Mouse (Mus musculus) gastrocnemius, postnatal 10 days (tissue): Measurements from ENCODE around the gene Gpatch3. TPM values are rescaled to one million over a fixed set of nuclear protein-coding genes. Genes with fewer than 3 reads are reported as not detected.

Experiments used
- DNase-seq: peaks from one replicate; pipeline ENCODE4 v3.0.0; 2021; ENCODE audit warnings: mixed read lengths
- long read RNA-seq, 2 experiments: library from polyadenylated mRNA; stranded (forward); transcript quantifications; one replicate each; pipeline ENCODE4 v2.0.0; 2021
- total RNA-seq, 2 experiments: library from RNA; stranded (reverse); gene quantifications; 2 replicates each; pipeline ENCODE4 v1.2.3; 2021

Gene Gpatch3
- total RNA-seq = 1 to 10 TPM; 4.6 to 5.1 TPM
- long read RNA-seq, experiment 1, partial matches to known transcripts = 0 of 8 reads
- long read RNA-seq, experiment 1, other reads (novel, unspliced or antisense) = 4 of 8 reads
- long read RNA-seq, experiment 2, partial matches to known transcripts = 0 of 4 reads
- long read RNA-seq, experiment 2, other reads (novel, unspliced or antisense) = 1 of 4 reads

DNA sequence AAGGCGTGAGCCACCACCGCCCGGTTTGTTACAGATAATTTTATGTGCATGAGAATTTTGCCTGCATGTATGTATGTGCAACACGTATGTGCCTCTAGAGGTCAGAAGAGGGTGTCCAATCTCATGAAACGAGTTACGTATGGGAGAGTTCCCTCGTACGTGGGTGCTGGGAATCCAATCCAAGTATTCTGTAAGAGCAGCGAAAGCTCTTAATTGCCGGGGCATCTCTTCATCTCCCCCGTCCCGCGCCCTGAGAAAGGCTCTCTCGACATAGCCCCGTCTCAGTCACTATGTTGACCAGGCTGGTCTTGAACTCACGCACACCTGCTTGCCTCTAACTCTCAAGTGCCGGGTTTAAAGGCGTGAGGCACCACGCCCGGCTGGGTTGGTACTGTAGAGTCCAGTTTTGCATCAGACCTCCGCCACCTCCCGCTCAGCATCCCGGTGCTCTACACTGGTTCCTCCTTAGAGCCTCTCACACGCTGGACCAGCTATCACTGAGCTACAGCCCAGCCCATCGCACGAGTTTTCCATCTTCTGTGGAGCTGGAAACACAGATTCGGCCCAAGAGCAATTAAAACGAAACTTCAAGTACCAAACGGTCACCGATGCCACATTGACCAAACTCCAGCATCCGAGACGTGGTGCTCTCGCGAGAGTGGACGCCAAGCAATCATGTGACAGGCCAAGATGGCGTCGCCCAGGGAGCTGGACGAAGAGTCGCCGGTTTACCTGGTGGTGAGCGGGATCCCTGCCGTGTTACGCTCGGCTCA is at the start of gene Gpatch3:
Gpatch3 (plus strand) TSS at position 676 of the 773 bp plus-strand sequence.
- DNase-seq = peak; percentile 91

DNA sequence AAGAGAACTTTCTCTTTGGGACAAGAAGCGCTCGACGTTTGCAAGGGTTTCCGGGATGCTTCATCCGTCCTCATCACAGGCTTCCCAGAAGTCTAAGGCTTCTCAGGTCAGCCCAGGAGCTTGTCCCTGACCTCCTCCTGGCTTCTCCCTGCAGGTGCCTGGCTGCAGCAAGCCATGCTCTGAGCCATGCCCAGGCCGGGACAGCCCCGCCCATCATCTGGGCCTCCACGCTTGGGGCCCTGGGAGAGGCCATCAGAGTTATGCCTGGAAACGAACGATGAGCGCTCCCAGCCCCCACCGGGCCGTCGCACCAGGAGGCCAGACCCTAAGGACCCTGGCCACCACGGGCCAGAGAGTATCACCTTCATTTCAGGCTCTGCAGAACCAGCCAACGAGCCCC is 46.8 kb upstream of the Gpatch3 start:
- no peak for DNase-seq

DNA sequence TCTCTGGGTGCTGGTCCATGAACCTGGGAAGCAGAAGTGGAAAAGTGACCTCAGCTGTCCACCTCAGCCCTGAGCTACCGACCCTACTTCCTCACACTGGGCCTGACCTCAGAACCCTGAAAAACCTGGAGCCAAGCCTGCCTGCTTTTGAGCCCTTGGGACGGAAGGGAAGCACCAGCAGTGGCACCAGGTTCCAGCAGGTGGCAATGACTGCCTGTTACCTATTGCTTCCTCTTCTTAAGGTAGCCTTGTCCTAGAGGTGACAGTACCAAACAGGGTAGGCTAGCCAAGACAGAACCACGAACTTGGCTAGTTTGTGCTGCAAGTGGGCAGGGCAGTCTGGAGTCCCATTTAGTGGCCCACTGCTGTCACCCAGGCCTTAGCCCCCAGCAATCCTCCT is 41.8 kb upstream of the Gpatch3 start:
- DNase-seq = no peak

DNA sequence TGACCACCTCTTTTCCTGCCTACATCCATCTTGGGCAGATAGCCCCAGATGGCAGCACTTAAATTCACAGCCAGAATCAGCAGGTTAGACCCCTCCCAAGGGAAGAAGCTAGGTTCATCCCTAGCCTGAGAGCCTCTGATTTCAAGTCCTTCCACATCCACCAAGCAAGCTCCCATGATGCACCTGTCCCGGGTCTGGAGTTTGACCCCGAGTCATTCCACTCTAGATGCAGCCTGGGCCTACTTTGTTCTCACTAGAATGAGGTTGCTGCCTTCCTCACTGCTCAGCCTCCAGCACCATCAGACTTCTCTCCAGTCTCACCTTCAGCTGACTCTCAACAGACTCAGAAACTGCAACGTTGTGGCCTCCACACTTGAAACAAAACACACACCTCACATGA is 38.5 kb upstream of the Gpatch3 start:
- DNase-seq = no peak

DNA sequence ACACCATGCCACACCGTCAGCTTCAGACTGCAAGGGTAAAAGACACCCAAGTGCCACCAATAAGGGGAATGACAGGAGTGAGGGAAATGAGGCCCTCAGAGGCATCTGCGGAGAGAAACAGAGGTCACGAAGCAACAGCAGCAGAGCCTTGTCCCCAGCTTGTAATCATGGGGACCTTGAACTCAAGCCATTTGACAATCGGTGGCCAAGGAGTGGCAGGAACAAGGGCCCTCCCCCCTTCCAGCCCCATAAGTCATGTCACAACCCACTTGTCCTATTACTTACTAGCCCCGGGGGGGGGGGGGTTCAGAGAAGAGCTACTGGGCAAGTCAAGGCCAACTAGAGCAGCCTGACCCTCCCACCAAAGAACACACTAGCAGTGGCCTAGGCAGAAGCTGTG is 37.9 kb upstream of the Gpatch3 start:
- no peak for DNase-seq

DNA sequence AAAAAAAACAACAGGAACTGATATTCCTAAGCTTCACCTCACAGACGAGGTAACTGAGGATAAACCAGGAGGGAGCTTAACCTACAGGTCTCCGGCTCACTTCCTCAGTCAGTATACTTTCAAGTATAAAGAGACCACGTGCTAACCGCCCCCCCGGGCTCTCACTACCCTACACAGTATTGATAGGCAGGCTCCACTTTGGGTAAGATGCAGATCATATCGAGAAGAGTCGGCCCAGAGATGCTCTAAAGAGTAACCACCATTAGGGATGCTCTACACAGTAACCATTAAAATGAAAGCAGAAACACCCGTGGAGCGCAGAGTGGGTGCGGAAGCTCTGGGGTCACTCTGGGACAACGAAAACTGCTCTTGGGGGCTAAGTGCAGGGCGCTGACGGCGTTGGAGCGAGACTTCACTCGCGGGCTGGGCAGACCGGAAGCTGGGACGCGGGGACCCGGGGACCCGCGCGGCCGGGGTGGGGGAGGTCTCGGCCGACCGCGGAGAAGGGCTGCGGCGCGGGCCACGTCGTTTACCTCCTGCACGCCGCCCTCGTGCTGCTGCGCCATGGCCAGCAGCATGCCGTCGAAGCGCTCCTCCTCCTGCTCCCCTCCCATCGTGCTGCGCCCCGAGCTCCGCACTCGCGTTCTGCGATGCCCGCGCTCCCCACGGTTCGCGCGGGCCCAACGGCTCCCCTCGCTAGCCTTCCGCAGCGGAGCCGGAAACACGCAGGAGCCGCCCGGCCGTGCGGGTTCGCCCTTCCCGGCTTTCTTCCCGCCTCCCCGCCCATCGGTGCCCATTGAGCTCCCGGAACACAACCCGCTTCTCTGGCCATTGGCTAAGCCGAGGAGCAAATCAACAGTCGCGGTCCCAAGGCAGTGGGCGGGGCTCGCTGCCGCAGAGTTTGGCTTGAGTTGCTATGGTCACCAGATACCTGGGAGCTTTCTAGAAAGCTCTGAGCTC is 29.0 kb upstream of the Gpatch3 start, which contains the start of gene Nudc:
Nudc (minus strand) TSS at position 725 of the 960 bp plus-strand sequence.
- DNase-seq = peak; percentile 93

DNA sequence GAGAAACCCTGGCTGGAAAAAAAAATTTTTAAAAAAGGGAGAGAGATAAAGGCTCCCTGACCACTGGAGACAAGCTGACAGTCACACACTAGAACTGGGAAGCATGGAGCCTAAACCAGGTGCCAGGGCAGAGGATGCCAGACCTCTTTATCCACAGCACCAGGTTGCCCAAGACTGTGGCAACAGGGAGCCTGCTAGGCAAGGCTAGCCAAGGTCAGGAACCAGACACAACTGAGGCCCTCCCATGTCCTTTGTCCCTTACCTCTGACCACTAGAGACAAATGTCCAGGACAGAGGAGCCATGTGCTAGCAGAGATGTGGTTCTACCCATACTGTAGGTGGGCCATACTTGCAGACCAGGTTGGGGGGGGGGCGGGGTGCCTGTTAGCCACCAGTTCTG is 22.5 kb upstream of the Gpatch3 start:
- no peak for DNase-seq

DNA sequence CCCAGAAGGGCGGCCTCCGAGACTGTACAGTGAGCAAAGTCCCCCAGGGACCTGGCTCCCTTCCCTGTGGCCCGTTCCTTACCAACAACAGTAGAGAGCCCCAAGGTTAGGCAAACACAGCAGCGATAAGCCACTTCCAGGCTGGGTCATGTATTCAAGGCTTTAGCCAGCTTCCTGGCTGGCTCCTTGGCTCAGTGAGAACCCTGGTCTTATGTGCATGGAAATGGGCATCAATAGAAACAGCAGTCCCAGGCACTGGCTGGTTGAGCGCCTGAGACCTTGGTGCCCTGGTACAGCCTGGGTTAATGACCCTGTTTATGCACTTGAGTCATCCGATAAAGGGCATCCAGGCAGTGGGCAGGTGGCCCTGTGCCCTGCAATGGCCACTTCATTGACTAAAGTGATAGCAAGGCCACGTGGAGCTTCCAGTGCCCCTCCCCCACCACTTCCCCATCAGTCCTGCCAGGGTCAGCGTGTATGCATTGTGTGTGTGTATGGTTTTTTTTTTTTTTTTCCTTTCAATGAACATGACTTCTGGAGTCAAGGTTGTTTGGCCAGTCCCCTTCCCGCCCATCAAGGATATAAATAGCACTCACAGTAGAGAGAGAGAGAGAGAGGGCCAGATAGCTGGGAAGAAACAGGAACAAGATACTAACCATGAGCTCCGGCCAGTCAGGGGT is 21.6 kb upstream of the Gpatch3 start, which contains the start of gene Nr0b2:
Nr0b2 (plus strand) TSS at position 609 of the 680 bp plus-strand sequence.
- DNase-seq = no peak

DNA sequence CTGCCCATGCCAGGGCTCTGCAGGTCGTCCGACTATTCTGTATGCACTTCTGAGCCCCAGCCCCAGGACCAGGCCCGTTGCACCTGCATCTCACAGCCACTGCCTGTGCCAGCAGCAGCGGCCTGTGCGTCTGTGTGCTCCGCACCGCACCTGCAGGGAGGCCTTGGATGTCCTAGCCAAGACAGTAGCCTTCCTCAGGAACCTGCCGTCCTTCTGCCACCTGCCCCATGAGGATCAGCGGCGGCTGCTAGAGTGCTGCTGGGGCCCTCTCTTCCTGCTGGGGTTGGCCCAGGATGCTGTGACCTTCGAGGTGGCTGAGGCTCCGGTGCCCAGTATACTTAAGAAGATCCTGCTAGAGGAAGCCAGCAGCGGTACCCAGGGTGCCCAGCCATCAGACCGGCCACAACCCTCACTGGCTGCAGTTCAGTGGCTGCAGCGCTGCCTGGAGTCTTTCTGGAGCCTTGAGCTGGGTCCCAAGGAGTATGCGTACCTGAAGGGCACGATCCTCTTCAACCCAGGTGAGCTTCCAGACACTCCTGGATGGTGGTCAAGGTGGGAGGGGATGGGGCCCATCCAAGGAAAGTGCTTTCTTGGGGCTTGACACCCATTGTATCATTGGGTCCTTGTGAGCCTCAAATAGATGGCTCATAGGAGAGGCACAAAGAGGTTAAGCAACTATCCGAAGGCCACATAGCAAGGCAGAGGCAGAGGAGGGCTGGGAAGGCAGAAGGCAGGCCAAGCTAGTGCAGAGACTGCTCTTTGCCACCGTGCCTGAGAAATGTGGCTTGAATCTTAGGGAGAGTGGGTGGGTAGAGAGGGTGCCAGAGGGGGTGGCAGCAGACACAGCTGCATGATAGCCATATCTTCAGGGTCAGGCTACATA is 20.9 kb upstream of the Gpatch3 start:
- no peak for DNase-seq

DNA sequence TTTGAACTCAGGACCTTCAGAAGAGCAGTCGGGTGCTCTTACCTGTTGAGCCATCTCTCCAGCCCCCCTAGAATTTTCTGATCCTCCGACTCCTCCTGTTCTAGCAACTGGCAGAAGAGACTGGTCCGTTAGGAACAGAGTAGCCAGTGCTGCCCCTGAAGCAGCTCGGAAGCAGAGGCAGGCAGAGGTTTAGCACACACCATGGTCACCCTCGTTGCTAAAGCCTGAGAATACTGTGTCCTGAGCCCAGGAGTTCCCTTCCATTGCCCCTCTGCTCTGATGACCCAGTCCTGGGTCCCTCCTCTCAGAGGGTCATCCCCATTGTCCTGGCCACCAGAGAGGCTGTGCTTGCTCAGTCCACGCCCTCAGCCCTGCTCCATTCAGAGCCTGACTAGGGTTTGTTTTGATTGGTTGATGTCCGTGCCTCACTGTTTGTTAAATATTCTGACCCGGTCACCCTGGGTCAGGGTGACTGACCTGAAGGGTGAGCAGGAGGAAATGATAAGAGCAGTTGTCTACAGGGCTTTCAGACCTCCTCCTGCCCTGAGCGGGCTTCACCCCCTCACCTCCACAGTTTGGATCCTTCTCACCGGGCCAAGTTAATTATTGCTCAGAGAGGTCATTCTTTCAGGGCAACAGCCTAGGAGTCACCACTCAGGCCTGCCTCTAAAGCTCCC is 17.4 kb upstream of the Gpatch3 start:
- no peak for DNase-seq

DNA sequence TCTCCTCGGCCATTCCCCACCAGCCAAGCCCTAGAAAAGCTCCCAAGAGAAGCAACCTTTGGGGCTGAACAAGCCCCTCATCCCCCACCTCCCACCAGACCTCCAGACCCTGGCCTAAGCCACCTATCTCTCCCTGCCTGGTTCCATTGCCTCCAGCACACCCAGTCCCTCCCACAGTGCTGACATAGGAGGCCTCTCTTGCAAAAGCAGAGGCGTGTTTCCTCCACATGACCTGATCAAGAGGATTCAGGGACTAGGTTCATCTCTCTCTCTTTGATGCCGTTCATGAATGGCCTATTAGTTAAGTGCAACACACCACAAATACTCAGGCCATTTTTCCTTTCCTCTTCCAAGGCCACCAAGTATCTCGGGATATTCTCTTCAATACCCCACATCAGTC is 14.7 kb upstream of the Gpatch3 start:
- DNase-seq = no peak

DNA sequence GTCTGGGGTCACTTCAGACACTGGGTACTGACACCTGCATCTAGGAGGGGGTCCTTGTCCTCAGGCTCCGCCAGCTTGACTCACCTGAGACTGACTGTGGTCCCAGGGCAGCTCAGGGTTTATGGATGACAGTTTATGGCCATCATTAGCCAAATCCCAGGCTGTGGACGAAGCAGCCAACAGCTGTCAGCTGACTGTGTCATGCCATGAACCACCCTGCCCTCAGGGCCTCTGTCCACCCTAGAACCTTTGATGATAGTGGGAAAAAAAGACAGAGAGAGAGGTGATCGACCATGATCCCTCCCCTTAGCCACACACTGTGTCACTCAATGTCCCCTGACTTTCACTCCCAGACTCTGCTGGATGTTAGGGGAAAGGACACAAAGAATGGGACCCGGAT is 12.9 kb upstream of the Gpatch3 start:
- DNase-seq = no peak

DNA sequence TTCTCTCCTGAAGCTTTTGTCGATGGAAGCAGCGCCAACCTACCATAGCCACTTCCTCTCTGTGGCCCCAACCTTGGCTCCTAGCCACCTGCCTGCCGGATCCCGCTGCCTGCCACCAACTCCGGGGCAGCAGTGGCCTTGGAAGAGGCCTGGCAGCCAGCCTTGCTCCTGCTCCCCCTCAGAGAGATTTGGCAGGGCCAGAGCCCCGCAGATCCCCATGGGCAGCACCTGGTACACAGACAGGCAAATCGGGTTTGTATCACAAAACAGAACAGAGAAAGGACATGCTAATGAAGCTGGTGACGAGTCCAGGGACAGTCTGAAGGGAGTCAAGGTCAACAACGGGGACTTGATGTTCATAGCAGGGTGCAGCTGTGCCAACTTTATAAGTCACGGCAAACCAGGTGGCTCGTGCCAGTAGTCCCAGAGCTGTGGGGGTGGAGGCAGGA is 11.4 kb upstream of the Gpatch3 start:
- peak; percentile 27 for DNase-seq

DNA sequence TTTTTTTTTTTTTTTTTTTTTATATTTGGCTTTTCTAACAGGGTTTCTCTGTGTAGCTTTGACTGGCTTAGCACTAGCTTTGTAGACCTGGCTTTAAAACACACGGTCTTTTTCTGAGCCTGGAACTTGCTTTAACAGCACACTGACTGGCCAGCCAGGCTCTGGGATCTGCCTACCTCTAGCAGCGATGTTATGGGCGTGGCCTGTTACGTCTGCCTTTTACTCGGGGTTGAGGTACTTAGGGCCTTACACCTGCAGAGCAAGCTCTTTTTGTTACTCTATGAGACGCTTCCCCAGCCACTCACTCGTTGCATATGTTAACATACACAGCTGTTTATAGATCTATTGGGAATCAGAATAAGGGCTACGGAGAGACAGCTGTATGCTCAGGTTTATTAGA is 7.3 kb upstream of the Gpatch3 start:
- no peak for DNase-seq

DNA sequence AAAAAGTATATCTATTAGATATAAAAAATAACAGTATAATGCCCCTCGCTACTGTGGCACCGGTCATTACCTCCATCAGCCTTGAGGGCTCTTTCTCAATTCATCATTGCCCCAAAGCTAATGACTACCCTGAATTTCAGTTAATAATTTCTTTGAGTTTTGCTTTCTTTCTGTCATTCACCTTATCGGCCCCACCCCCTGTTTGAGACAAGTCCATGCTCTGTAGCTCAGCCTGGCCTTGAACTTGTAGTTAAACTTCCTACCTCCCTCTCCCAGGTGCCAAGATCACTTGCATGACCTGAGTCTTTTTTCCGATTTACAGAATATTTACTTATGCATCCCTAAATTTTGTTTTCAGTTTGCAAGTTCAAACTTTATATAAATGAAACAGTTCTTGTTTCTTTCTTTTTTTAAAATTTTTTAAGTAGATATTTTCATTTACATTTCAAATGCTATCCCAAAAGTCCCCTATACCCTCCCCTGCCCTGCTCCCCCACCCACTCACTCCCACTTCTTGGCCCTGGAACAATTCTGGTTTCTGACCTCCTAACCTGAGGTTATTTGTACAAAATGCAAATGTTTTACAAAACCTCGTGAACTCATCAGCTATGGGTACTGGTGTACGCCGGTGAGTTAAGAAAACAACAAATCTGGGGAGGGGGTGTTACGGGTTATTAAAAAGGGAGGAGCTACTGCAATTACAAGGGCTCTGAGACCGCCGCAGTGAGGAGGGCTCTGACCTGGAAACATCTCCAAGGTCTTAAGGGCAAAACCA is 5.1 kb upstream of the Gpatch3 start:
- DNase-seq = no peak

DNA sequence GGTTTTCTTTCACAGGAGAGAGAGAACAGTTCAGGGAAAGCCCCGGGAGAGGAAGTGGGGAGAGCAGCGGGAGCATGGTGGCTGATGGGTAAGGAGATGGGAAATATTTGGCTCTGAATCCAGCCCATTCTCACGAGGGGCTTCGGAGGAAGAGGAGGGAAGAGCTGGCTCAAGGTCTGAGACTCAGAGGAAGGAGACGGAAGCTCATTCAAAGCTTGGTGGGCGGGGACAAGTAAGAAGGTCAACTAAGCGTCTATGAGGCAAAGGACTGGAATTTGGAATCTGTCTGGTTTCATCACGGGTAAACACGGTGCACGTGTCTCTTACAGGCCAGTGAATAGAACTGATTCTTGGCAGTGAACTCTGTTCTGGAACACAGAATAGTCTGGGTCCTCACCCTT is 4.5 kb upstream of the Gpatch3 start:
- DNase-seq = no peak

DNA sequence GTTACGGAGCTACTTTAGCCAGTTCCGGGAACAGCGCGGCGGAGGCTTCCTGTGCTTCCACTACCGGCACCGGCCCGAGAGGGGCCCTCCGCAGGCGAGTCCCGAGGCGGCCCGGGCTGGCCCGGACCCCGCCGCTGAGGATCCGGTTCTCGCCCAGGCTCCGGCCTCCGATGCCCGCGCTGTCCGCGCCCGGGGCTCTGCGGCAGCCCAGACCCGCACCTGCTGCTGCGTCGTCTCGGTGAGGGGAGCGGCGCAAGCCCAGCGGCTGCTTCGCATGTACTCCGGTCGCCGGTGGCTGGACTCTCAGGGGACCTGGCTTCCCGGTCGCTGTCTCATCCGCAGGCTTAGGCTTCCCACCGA is 278 bp downstream of the Gpatch3 start:
- DNase-seq = no peak

DNA sequence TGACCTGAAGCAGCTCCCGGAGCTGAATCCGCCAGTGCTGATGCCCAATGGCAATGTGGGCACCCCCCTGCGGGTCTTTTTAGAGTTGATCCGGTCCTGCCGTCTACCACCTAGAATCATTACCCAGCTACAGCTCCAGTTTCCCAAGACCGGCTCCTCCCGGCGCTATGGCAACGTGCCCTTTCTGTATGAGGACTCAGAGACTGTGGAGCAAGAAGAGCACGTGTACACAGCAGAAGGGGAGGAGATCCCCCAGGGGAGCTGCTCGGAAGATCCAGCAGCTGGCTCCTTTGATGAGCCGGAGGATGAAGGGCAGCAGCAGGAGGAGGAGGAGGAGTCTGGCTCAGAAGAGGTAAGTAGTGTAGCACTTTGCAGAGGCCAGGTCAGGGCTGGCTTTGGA is 3.4 kb downstream of the Gpatch3 start:
- DNase-seq = no peak

DNA sequence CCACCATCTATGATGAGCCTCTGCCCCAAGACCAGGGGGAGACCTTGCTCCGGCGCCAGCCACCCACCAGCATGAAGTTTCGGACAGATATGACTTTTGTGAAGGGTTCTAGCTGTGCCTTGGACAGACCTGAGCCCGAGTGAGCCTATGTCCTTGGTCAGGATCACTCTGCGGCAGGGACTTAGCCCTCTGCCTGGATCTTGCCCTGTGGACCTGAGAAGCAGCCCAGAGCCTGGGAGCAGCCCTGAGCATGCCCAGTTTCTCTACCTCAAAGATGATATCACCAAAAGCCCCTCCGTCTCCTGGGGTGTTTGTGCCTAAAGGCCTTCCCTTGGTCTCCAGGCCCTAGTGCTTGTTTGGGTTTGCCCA is 9.1 kb downstream of the Gpatch3 start:
- DNase-seq = no peak
